Mouse (Mus musculus) lung, adult 2 months (tissue): ENCODE results near the gene 1810049J17Rik. TPM values are rescaled to one million over a fixed set of nuclear protein-coding genes. Genes with fewer than 3 reads are reported as not detected.

Source experiments
- DNase-seq: peaks from one replicate; pipeline ENCODE4 v3.0.0; 2022
- H3K4me1 ChIP-seq: fragments of 200-500 bp; 2 replicates; pipeline ENCODE4 v1.6.1; 2011; ENCODE audit warnings: low read length; ENCODE audit not compliant: control insufficient read depth, insufficient read depth
- H3K4me3 ChIP-seq: fragments of 200-500 bp; replicated peaks from 2 replicates; pipeline ENCODE3; 2011; ENCODE audit warnings: low read depth, mild to moderate bottlenecking, control low read depth, low read length; ENCODE audit errors: extremely low read depth
- CTCF ChIP-seq: fragments of 200-500 bp; IDR thresholded peaks from 2 replicates; pipeline ENCODE4 v1.5.1; 2011; ENCODE audit warnings: mild to moderate bottlenecking, low read length, control low read depth; ENCODE audit not compliant: insufficient read depth
- POLR2A ChIP-seq: fragments of 200-500 bp; IDR thresholded peaks from 2 replicates; pipeline ENCODE4 v1.6.1; 2011; ENCODE audit warnings: low read depth, mild to moderate bottlenecking, control low read depth, low read length, borderline replicate concordance; ENCODE audit errors: extremely low read depth
- WGBS: fragments of 180-500 bp; shearing (Covaris S2); methylation state at CpG from one replicate; pipeline ENCODE4 v1.1.7; 2018; 5-methylcytosine and 5-hydroxymethylcytosine counted together
- polyA plus RNA-seq: library from polyadenylated mRNA; depleted of rRNA; stranded (reverse); fragments of >200 nt; gene quantifications from 2 replicates; pipeline ENCODE4 v1.2.3, GENCODE M21; 2012

1810049J17Rik gene
- polyA plus RNA-seq, 1 experiment: not detected

- no peaks in the 10 kb centered on the region for H3K4me1 ChIP-seq
- no peak for DNase-seq
- H3K4me3 ChIP-seq: no peak overlapping the region
- no peak for TF ChIP-seq CTCF
- TF ChIP-seq POLR2A: no peak
- WGBS: 57% methylated on average over 2 of the region's 2 CpGs
These were observed 5.7 kb downstream of the 1810049J17Rik start for GRCm38 (mm10) chr15:12315996-12316395.

DNA sequence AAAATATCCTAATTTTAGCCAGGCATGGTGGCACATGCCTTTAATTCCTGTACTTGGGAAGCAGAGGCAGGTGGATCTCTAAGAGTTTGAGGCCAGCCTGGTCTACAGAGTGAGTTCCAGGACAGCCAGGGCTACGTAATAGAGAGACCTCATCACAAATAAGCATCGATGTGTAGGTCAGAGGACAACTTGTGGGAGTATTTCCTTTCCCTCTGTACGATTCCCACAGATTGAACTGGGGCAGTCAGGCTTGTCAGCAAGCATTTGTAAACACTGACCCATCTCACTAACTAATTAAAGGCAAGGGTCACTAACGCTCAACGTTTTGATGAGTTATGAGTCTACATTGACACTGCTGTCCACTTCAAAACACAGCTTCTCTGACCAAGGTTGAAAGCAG lies 7.1 kb downstream of the 1810049J17Rik start:
- DNase-seq: no peak
- Histone ChIP-seq H3K4me1 (no peaks in the 10 kb centered on the region), H3K4me3 (no peak overlapping the region)
- TF ChIP-seq CTCF (no peak), POLR2A (no peak)
- WGBS: 71% methylated on average over 5 of the region's 5 CpGs

GRCm38 (mm10) chr15:12313255-12313654 lies 8.4 kb downstream of the 1810049J17Rik start:
- TF ChIP-seq POLR2A (no peak), CTCF (no peak)
- Histone ChIP-seq H3K4me1 (no peaks in the 10 kb centered on the region), H3K4me3 (no peak overlapping the region)
- no peak for DNase-seq
- WGBS: 10% methylated on average over 1 of the region's 1 CpGs

DNA sequence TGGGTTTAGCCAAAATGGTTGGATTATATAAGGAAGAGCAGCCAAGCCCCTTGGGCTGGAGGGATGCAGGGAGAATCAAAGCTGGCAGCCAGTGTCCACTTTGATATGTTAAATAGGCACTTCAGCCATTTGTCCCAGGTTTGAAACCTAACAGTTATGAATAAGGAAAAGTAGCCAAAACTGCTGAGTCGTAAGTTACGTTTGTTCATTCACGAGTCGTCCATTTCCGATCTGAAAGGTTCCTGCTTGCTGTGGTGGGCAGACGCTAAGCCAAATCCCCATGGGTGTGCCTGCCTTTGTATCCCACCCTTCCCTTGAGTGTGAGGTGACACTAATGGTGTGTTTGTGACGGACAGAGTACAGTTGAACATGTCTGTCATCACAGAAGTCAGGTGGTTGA lies 10.2 kb downstream of the 1810049J17Rik start:
- no peak for DNase-seq
- TF ChIP-seq CTCF (no peak), POLR2A (no peak)
- WGBS: 86% methylated on average over 7 of the region's 7 CpGs
- Histone ChIP-seq H3K4me3 (no peak overlapping the region), H3K4me1 (peaks cover under 1% of the 10 kb centered on the region; the same call in 1 of the 2 replicates)

DNA sequence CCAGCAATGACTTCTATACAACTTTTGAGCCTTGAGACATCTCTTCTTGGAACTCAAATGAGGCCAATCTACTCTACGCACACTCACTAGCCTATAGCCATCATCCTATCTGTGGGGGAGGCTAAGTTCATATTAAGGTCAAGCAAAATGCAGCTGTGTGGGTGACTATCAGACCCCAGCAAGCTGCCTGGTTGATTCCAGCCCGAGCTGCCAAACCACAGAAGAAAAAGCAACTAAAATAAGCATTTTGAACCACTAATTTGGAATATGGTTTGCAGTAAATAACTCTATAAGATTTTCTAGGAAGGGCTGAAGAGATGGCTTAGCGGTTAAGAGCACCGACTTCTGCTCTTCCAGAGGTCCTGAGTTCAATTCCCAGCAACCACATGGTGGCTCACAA lies 11.0 kb downstream of the 1810049J17Rik start:
- 85% methylated on average over 4 of the region's 4 CpGs for WGBS
- TF ChIP-seq CTCF: no peak

DNA sequence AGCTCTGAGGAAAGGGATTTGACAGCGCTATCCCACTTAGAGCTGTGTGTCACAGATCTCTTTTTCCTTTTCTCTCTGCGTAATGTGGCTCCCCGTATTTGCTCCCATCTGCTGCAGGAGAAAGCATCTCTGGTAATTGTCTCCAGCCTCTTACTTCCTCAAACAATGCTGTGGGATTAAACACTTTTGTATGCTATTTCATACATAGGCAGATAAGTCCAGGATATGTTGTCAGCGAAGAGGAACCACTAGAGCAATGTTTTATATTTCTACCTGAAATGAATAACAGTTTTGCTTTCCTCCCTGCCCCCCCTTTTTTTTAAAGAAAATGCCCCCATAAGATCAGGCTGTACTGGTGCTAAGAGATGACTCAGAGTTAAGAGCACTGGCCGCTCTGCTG lies 13.2 kb downstream of the 1810049J17Rik start:
- 91% methylated on average over 5 of the region's 5 CpGs for WGBS

More for the DNA sequence above, 11.0 kb downstream of the 1810049J17Rik start:
- H3K4me3 ChIP-seq: no peak overlapping the region
- no peak for DNase-seq
- H3K4me1 ChIP-seq: peaks cover 2% of the 10 kb centered on the region; the same call in 1 of the 2 replicates

GRCm38 (mm10) chr15:12307114-12307513 lies 14.6 kb downstream of the 1810049J17Rik start:
- TF ChIP-seq POLR2A (no peak), CTCF (no peak)
- no peak for DNase-seq

More for the DNA sequence above, 13.2 kb downstream of the 1810049J17Rik start:
- Histone ChIP-seq H3K4me3 (no peak overlapping the region), H3K4me1 (peaks cover 2% of the 10 kb centered on the region; the same call in 1 of the 2 replicates)
- no peak for DNase-seq
- no peak for TF ChIP-seq POLR2A

GRCm38 (mm10) chr15:12306188-12307071 lies 15.3 kb downstream of the 1810049J17Rik start:
- no peak for TF ChIP-seq POLR2A
- no peak for TF ChIP-seq CTCF
- WGBS: 20% methylated on average over 8 of the region's 8 CpGs
- no peak for DNase-seq
- Histone ChIP-seq H3K4me1 (peaks cover 2% of the 10 kb centered on the region; the same call in 1 of the 2 replicates), H3K4me3 (no peak overlapping the region)

More at GRCm38 (mm10) chr15:12307114-12307513, 14.6 kb downstream of the 1810049J17Rik start:
- Histone ChIP-seq H3K4me1 (peaks cover 2% of the 10 kb centered on the region; the same call in 1 of the 2 replicates), H3K4me3 (no peak overlapping the region)
- 35% methylated on average over 4 of the region's 4 CpGs for WGBS

- DNase-seq: no peak
- no peak overlapping the region for H3K4me3 ChIP-seq
- 64% methylated on average over 5 of the region's 6 CpGs for WGBS
- peaks cover 2% of the 10 kb centered on the region; the same call in 1 of the 2 replicates for H3K4me1 ChIP-seq
- no peak for TF ChIP-seq POLR2A
- TF ChIP-seq CTCF: no peak
These were observed 19.9 kb downstream of the 1810049J17Rik start for GRCm38 (mm10) chr15:12301771-12302170.

GRCm38 (mm10) chr15:12298231-12298737 lies 23.4 kb downstream of the 1810049J17Rik start:
- Histone ChIP-seq H3K4me3 (no peak overlapping the region), H3K4me1 (no peaks in the 10 kb centered on the region)
- 65% methylated on average over 7 of the region's 7 CpGs for WGBS
- no peak for DNase-seq
- TF ChIP-seq CTCF (no peak), POLR2A (no peak)
